Comparison of ENCODE assay signal across 8 mouse cellular contexts in the genomic region with DNA sequence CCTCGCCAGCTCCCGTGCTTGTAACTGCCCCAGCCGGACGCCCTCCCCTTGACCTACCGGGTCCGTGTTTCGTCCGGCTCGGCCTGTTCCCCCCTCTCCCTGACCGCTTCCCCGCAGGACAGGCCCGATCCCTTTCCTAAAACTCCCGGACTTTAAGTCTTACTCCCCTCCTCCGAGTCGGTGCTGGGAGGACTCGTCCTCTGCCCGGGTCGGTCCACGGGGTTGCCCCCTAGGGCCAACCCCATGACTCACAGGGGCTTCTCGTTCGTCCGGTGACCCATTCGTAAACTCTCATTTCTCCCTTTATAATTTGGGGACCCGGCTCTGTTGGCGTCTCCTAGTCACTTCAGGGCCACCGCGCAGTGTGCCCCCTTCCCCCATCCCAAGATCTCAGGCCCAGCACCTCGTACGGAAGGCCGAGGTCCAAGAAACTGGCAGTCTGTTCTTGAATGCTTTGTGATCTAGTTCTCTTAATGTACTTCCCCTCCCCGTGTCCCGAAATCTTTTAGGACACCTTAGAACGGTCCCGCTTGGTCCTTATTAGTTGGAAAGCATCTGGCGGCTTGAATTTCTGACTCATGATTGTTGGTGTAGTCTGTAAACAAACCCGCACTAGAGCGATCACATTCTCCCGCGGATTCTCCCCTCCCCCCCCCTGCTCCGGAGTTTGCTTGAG. TPM values are rescaled to one million over a fixed set of nuclear protein-coding genes. Genes with fewer than 3 reads are reported as not detected.
DNase-seq lines count a peak whose midpoint lies in the region; ATAC-seq lines count a peak whose summit lies in the region.

No protein-coding gene starts in this region.

- H3K36me3 ChIP-seq in heart, embryonic 10.5 days: peaks cover 35% of the 10 kb centered on the region
- H3K36me3 ChIP-seq in kidney, embryonic 15.5 days: peaks cover 35% of the 10 kb centered on the region
- peaks cover 35% of the 10 kb centered on the region for H3K36me3 ChIP-seq in liver, embryonic 15.5 days (replicated peaks)

- DNase-seq in 3T3-L1 (ENCODE audit: low read depth, low spot score) (peak; percentile 82), ES-CJ7 (ENCODE audit: low read depth, low spot score) (peak; percentile 65)
- peak; percentile 35 for DNase-seq in embryo, embryonic 10 days (ENCODE audit: low spot score)
- peak; percentile 80 for DNase-seq in heart, embryonic 10.5 days (ENCODE audit: low spot score)
- peak; percentile 45 to 50 for DNase-seq in natural killer cell, adult 2 months (ENCODE audit: low spot score in 2 of 2)
- DNase-seq in thymus, postnatal 25 days: peak; percentile 67

- peak overlapping the region; percentile 96 for H3K4me3 ChIP-seq in heart, embryonic 10.5 days
- peak overlapping the region; percentile 79 for H3K4me3 ChIP-seq in kidney, embryonic 15.5 days (replicated peaks)
- H3K4me3 ChIP-seq in liver, embryonic 15.5 days (replicated peaks): peak overlapping the region; percentile 95

- peak overlapping the region; percentile 100 for H3K27ac ChIP-seq in heart, embryonic 10.5 days
- peak overlapping the region; percentile 97 for H3K27ac ChIP-seq in kidney, embryonic 15.5 days
- H3K27ac ChIP-seq in liver, embryonic 15.5 days (replicated peaks): peak overlapping the region; percentile 96

- H3K9ac ChIP-seq in kidney, embryonic 15.5 days: peak overlapping the region; percentile 91
- H3K9ac ChIP-seq in liver, embryonic 15.5 days: peak overlapping the region; percentile 98

- ATAC-seq in kidney, embryonic 15.5 days (replicated peaks; ENCODE audit: low FRiP score): peak; percentile 70
- peak; percentile 47 for ATAC-seq in liver, embryonic 15.5 days (ENCODE audit: insufficient read depth)

- H3K27me3 ChIP-seq in heart, embryonic 10.5 days (ENCODE audit: insufficient read depth, poor library complexity, severe bottlenecking): no peaks in the 10 kb centered on the region
- H3K27me3 ChIP-seq in kidney, embryonic 15.5 days: no peaks in the 10 kb centered on the region
- no peaks in the 10 kb centered on the region for H3K27me3 ChIP-seq in liver, embryonic 15.5 days

- H3K4me1 ChIP-seq in heart, embryonic 10.5 days: peaks cover 6% of the 10 kb centered on the region; the same call in 1 of the 2 replicates
- peaks cover 19% of the 10 kb centered on the region for H3K4me1 ChIP-seq in kidney, embryonic 15.5 days
- H3K4me1 ChIP-seq in liver, embryonic 15.5 days (replicated peaks): peaks cover 35% of the 10 kb centered on the region

- no peaks in the 10 kb centered on the region for H3K9me3 ChIP-seq in heart, embryonic 10.5 days
- no peaks in the 10 kb centered on the region for H3K9me3 ChIP-seq in kidney, embryonic 15.5 days (replicated peaks)
- no peaks in the 10 kb centered on the region for H3K9me3 ChIP-seq in liver, embryonic 15.5 days (replicated peaks)

- peak overlapping the region; percentile 63 for H3K4me2 ChIP-seq in kidney, embryonic 15.5 days
- H3K4me2 ChIP-seq in liver, embryonic 15.5 days: peak overlapping the region; percentile 78

- under 1% methylated on average over 40 of the region's 40 CpGs for WGBS in heart, embryonic 10.5 days
- WGBS in kidney, embryonic 15.5 days: under 1% methylated on average over 39 of the region's 40 CpGs
- 2% methylated on average over 39 of the region's 40 CpGs for WGBS in liver, embryonic 15.5 days (ENCODE audit: insufficient replicate concordance)

RNA-seq across cellular contexts. Expression of a gene that starts 0.5 kb away (rescaled TPM):
- polyA plus RNA-seq in heart, embryonic 10.5 days (2016; fragmentation: Nextera tagmentation; extraction: Ambion mirVana): 110 and 125 TPM in 2 replicates
- 125 and 132 TPM in 2 replicates for polyA plus RNA-seq in kidney, embryonic 15.5 days (2015; fragmentation: Nextera tagmentation; extraction: Ambion mirVana)
- 55.3 and 62.8 TPM in 2 replicates for polyA plus RNA-seq in liver, embryonic 15.5 days (2015; fragmentation: Nextera tagmentation; extraction: Ambion mirVana)

RNA-seq across cellular contexts. Expression of a gene that starts 21.9 kb away (rescaled TPM):
- polyA plus RNA-seq in heart, embryonic 10.5 days (2016; fragmentation: Nextera tagmentation; extraction: Ambion mirVana): 154 and 161 TPM in 2 replicates
- 149 and 154 TPM in 2 replicates for polyA plus RNA-seq in kidney, embryonic 15.5 days (2015; fragmentation: Nextera tagmentation; extraction: Ambion mirVana)
- polyA plus RNA-seq in liver, embryonic 15.5 days (2015; fragmentation: Nextera tagmentation; extraction: Ambion mirVana): 38.7 and 41.8 TPM in 2 replicates

RNA-seq across cellular contexts. Expression of a gene that starts 58.2 kb away (rescaled TPM):
- polyA plus RNA-seq in heart, embryonic 10.5 days (2016; fragmentation: Nextera tagmentation; extraction: Ambion mirVana): 115 and 152 TPM in 2 replicates
- polyA plus RNA-seq in kidney, embryonic 15.5 days (2015; fragmentation: Nextera tagmentation; extraction: Ambion mirVana): 107 and 124 TPM in 2 replicates
- polyA plus RNA-seq in liver, embryonic 15.5 days (2015; fragmentation: Nextera tagmentation; extraction: Ambion mirVana): 20.2 and 22.3 TPM in 2 replicates

Comparison
In these comparisons a context has a peak if more than half of its experiments do, and no peak if none do; other contexts are left out.
1. Peak in every context shown above with its lines: DNase-seq, ATAC-seq, H3K4me3 ChIP-seq and H3K27ac ChIP-seq.